ENCODE assay signal across 1 mouse cellular context in the genomic region with DNA sequence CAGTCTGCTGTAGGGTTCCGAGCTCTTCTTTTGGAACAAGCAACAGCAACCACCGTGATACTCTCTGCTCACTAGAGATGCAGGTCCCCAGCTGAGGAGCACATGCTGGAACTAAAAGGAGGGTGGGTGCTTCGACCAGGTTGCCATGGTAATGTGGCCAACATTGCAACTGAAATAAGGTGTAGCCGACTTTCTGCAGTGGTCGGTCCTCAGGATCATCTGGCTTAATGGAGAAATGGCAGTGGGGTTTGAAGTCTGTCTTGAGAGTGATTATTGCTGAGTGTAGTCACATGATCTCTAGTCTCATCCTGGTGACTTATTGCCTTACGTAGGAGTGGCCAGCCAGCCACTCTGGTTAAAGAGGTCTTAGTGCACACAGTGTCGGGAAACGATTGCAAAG.
TF ChIP-seq lines count a peak whose summit lies in the region.

No protein-coding gene starts in this region.

TF ChIP-seq in MEL, 35 proteins besides CTCF, POLR2A, EP300 and RAD21:
- TF ChIP-seq BHLHE40 (IDR thresholded peaks at IDR 0.05; ENCODE audit: borderline replicate concordance, low read depth, low read length), result no peak
- no peak for TF ChIP-seq E2F4 (IDR thresholded peaks at IDR 0.05; ENCODE audit: borderline replicate concordance, low read depth, low read length)
- TF ChIP-seq POLR2AphosphoS5 (IDR thresholded peaks at IDR 0.05; ENCODE audit: borderline replicate concordance, low read depth, low read length), result no peak
- no peak for TF ChIP-seq ZC3H11A (IDR thresholded peaks at IDR 0.05; ENCODE audit: low read depth, low read length)
- no peak for TF ChIP-seq TAL1 (IDR thresholded peaks at IDR 0.05; ENCODE audit: low read length)
